Mouse (Mus musculus): ENCODE results near the gene Frat1. TPM values are rescaled to one million over a fixed set of nuclear protein-coding genes. Genes with fewer than 3 reads are reported as not detected.

Frat1 gene
- 0.77 and 3.1 TPM in 2 replicates for total RNA-seq (2015; ENCODE audit: low replicate concordance)
- 2.1 and 5.3 TPM in 2 replicates for total RNA-seq (2017; ENCODE audit: low replicate concordance)

- ATAC-seq (replicated peaks; ENCODE audit: low FRiP score, poor library complexity, severe bottlenecking) = peak; percentile 91
Measured at GRCm38 (mm10) chr19:41829381-41830105, at the start of gene Frat1. Gene Frat1, plus strand, starts transcription at chr19:41829970.

GRCm38 (mm10) chr19:41786896-41787295 is 42.9 kb upstream of the Frat1 start:
- no peak for ATAC-seq (replicated peaks; ENCODE audit: low FRiP score, poor library complexity, severe bottlenecking)

GRCm38 (mm10) chr19:41789110-41789961 is 40.4 kb upstream of the Frat1 start:
- ATAC-seq (replicated peaks; ENCODE audit: low FRiP score, poor library complexity, severe bottlenecking) = no peak

GRCm38 (mm10) chr19:41791384-41791783 is 38.4 kb upstream of the Frat1 start:
- ATAC-seq (replicated peaks; ENCODE audit: low FRiP score, poor library complexity, severe bottlenecking) = peak; percentile 75; the same call in 1 of the 2 replicates

- no peak for ATAC-seq (replicated peaks; ENCODE audit: low FRiP score, poor library complexity, severe bottlenecking)
Measured at GRCm38 (mm10) chr19:41792934-41793486, 36.8 kb upstream of the Frat1 start.

GRCm38 (mm10) chr19:41794017-41794416 is 35.8 kb upstream of the Frat1 start:
- no peak for ATAC-seq (replicated peaks; ENCODE audit: low FRiP score, poor library complexity, severe bottlenecking)

GRCm38 (mm10) chr19:41794901-41795300 is 34.9 kb upstream of the Frat1 start:
- no peak for ATAC-seq (replicated peaks; ENCODE audit: low FRiP score, poor library complexity, severe bottlenecking)

GRCm38 (mm10) chr19:41796148-41796760 is 33.5 kb upstream of the Frat1 start:
- no peak for ATAC-seq (replicated peaks; ENCODE audit: low FRiP score, poor library complexity, severe bottlenecking)

GRCm38 (mm10) chr19:41796789-41797327 is 32.9 kb upstream of the Frat1 start:
- ATAC-seq (replicated peaks; ENCODE audit: low FRiP score, poor library complexity, severe bottlenecking) = no peak

- no peak for ATAC-seq (replicated peaks; ENCODE audit: low FRiP score, poor library complexity, severe bottlenecking)
Measured at GRCm38 (mm10) chr19:41797536-41797935, 32.2 kb upstream of the Frat1 start.

- no peak for ATAC-seq (replicated peaks; ENCODE audit: low FRiP score, poor library complexity, severe bottlenecking)
Measured at GRCm38 (mm10) chr19:41800451-41800850, 29.3 kb upstream of the Frat1 start.

- no peak for ATAC-seq (replicated peaks; ENCODE audit: low FRiP score, poor library complexity, severe bottlenecking)
Measured at GRCm38 (mm10) chr19:41800986-41801741, 28.6 kb upstream of the Frat1 start.

GRCm38 (mm10) chr19:41801742-41802369 is 27.9 kb upstream of the Frat1 start, which contains the start of gene Arhgap19:
Gene Arhgap19, minus strand, starts transcription at chr19:41802047.
- ATAC-seq (replicated peaks; ENCODE audit: low FRiP score, poor library complexity, severe bottlenecking) = peak; percentile 97

- no peak for ATAC-seq (replicated peaks; ENCODE audit: low FRiP score, poor library complexity, severe bottlenecking)
Measured at GRCm38 (mm10) chr19:41803322-41803721, 26.4 kb upstream of the Frat1 start.

GRCm38 (mm10) chr19:41805831-41806230 is 23.9 kb upstream of the Frat1 start:
- ATAC-seq (replicated peaks; ENCODE audit: low FRiP score, poor library complexity, severe bottlenecking) = no peak

- peak; percentile 54 for ATAC-seq (replicated peaks; ENCODE audit: low FRiP score, poor library complexity, severe bottlenecking)
Measured at GRCm38 (mm10) chr19:41807497-41807896, 22.3 kb upstream of the Frat1 start.

- no peak for ATAC-seq (replicated peaks; ENCODE audit: low FRiP score, poor library complexity, severe bottlenecking)
Measured at GRCm38 (mm10) chr19:41808104-41808634, 21.6 kb upstream of the Frat1 start.

- ATAC-seq (replicated peaks; ENCODE audit: low FRiP score, poor library complexity, severe bottlenecking) = no peak
Measured at GRCm38 (mm10) chr19:41810074-41810473, 19.7 kb upstream of the Frat1 start.
